Mouse (Mus musculus): ENCODE data around the gene Mybpc3. TPM values are rescaled to one million over a fixed set of nuclear protein-coding genes. Genes with fewer than 3 reads are reported as not detected.
A peak's percentile ranks its signal among the peaks of the same experiment; 100 is the strongest.

The Mybpc3 gene
- 0.11 and 0.29 TPM in 2 replicates for polyA plus RNA-seq (2014; fragmentation: Nextera tagmentation; extraction: Ambion mirVana)

- no peak for ATAC-seq (ENCODE audit: insufficient number of reproducible peaks, low FRiP score, low TSS enrichment, low read depth)
- Histone ChIP-seq H3K4me1 (ENCODE audit: control insufficient read depth, insufficient read depth, low read length) (no peaks in the 10 kb centered on the region), H3K36me3 (ENCODE audit: control insufficient read depth, insufficient read depth, low read length) (no peaks in the 10 kb centered on the region), H3K9ac (ENCODE audit: low read length) (no peak within 1 kb of the TSS), H3K9me3 (ENCODE audit: control insufficient read depth, low read length) (no peaks in the 10 kb centered on the region), H3K4me2 (ENCODE audit: low read depth, severe bottlenecking) (no peak within 1 kb of the TSS), H3K4me3 (ENCODE audit: low read depth, low read length) (no peak within 1 kb of the TSS), H3K27ac (replicated peaks; ENCODE audit: low read depth, low read length) (no peak within 1 kb of the TSS), H3K27me3 (ENCODE audit: control insufficient read depth, insufficient read depth, low read length) (no peaks in the 10 kb centered on the region; the same call in 1 of the 2 replicates)
- 84% methylated on average over 11 of the region's 11 CpGs for WGBS
- no peak for DNase-seq (ENCODE audit: low spot score)
Observed at GRCm38 (mm10) chr2:91117585-91118275, at the start of gene Mybpc3. TSS of gene Mybpc3 (plus strand) at chr2:91118144.

DNA sequence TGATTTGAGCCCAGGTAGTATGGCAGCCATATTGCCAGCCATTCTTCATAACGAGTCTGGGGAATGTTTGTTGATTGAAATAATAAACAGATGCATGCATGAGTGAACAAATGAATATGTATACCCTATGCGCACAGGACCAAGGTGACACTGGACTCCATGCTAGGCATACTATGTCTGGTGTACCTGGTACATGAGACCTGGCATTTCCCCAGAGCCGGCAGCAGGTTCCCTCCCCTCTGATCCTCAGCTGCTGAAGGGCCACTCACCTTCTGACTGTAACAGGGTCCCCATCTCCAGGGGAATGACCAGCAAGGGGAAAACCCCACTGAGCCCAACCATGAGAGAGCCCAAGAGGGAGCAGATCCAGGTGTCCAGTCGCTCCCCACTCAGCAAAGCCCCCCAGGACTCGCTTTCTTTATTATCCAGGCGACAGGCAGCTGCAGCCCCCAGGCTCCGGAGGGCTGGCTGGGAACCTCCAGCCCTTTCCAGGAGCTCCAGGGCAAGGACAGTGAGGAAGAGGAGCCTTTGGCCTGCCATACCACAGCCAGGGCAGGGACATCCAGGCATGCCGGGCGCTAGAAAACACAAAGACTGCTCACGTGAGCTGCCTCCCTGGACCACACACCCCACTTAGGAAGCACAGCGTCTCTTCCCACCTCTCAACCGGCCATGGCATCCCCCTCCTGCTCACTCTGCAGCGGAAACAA lies 49.6 kb upstream of the Mybpc3 start:
- no peaks in the 10 kb centered on the region for H3K27me3 ChIP-seq (ENCODE audit: control insufficient read depth, insufficient read depth, low read length)
- H3K4me2 ChIP-seq (ENCODE audit: low read depth, severe bottlenecking) = peak overlapping the region; percentile 88; the same call in 1 of the 2 replicates
- H3K4me3 ChIP-seq (ENCODE audit: low read depth, low read length) = peak overlapping the region; percentile 58; the same call in 1 of the 2 replicates
- WGBS = 58% methylated on average over 13 of the region's 13 CpGs
- no peak overlapping the region for H3K27ac ChIP-seq (replicated peaks; ENCODE audit: low read depth, low read length)
- H3K9me3 ChIP-seq (ENCODE audit: control insufficient read depth, low read length) = no peaks in the 10 kb centered on the region
- peaks cover 13% of the 10 kb centered on the region for H3K36me3 ChIP-seq (ENCODE audit: control insufficient read depth, insufficient read depth, low read length)
- ATAC-seq (ENCODE audit: insufficient number of reproducible peaks, low FRiP score, low TSS enrichment, low read depth) = no peak
- DNase-seq (ENCODE audit: low spot score) = no peak
- 0 out of 2 replicates have a peak overlapping the region, but pooled peaks have one; percentile 38 for H3K9ac ChIP-seq (ENCODE audit: low read length)
- H3K4me1 ChIP-seq (ENCODE audit: control insufficient read depth, insufficient read depth, low read length) = peaks cover 15% of the 10 kb centered on the region

GRCm38 (mm10) chr2:91068872-91069165 lies 49.1 kb upstream of the Mybpc3 start:
- DNase-seq (ENCODE audit: low spot score) (no peak), ATAC-seq (ENCODE audit: insufficient number of reproducible peaks, low FRiP score, low TSS enrichment, low read depth) (no peak)
- H3K27me3 ChIP-seq (ENCODE audit: control insufficient read depth, insufficient read depth, low read length) = no peaks in the 10 kb centered on the region
- 48% methylated on average over 6 of the region's 6 CpGs for WGBS
- peak overlapping the region; percentile 88 for H3K4me2 ChIP-seq (ENCODE audit: low read depth, severe bottlenecking)
- H3K36me3 ChIP-seq (ENCODE audit: control insufficient read depth, insufficient read depth, low read length) = peaks cover 11% of the 10 kb centered on the region
- H3K9ac ChIP-seq (ENCODE audit: low read length) = 0 out of 2 replicates have a peak overlapping the region, but pooled peaks have one; percentile 38
- H3K4me3 ChIP-seq (ENCODE audit: low read depth, low read length) = peak overlapping the region; percentile 58; the same call in 1 of the 2 replicates
- H3K4me1 ChIP-seq (ENCODE audit: control insufficient read depth, insufficient read depth, low read length) = peaks cover 15% of the 10 kb centered on the region
- no peaks in the 10 kb centered on the region for H3K9me3 ChIP-seq (ENCODE audit: control insufficient read depth, low read length)
- no peak overlapping the region for H3K27ac ChIP-seq (replicated peaks; ENCODE audit: low read depth, low read length)

DNA sequence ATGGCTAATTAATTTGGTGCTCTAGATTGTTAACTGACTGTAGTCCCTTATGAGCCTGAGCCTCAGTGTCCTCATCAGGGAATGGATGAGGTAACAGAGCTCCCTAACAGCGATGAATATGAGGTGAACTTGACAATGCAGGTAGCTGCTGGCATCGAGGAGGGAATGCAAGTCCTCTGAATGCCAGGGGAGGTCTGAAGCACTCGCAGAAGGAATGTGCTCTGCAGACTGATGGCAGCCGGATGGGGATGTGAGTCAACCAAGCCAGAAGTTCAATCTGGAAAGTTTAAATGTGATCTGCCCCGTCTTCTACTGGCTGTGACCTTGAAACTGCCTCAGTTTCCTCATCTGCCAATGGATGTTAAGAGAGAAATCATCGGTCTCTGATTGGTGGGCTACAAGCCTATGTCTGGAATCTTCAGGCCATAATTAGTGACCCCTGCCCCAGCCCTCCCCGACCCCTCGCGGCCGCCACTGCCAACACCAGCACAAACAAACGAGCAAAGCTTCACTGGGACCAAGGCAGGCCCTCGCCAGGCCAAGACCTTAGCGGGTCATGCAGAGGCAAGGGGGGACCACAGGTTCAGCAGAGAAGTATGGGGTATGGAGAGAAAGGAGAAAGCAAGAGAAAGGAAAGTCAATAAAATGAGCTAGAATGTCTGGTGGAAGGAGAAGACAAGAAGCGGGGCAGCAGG lies 48.5 kb upstream of the Mybpc3 start:
- WGBS = 10% methylated on average over 14 of the region's 14 CpGs
- Histone ChIP-seq H3K9me3 (ENCODE audit: control insufficient read depth, low read length) (no peaks in the 10 kb centered on the region), H3K27me3 (ENCODE audit: control insufficient read depth, insufficient read depth, low read length) (no peaks in the 10 kb centered on the region), H3K4me2 (ENCODE audit: low read depth, severe bottlenecking) (peak overlapping the region; percentile 88), H3K27ac (replicated peaks; ENCODE audit: low read depth, low read length) (peak overlapping the region; percentile 68; the same call in 1 of the 2 replicates), H3K9ac (ENCODE audit: low read length) (peak overlapping the region; percentile 63), H3K4me1 (ENCODE audit: control insufficient read depth, insufficient read depth, low read length) (peaks cover 15% of the 10 kb centered on the region), H3K36me3 (ENCODE audit: control insufficient read depth, insufficient read depth, low read length) (peaks cover 5% of the 10 kb centered on the region), H3K4me3 (ENCODE audit: low read depth, low read length) (peak overlapping the region; percentile 58)
- DNase-seq (ENCODE audit: low spot score) (peak; percentile 43), ATAC-seq (ENCODE audit: insufficient number of reproducible peaks, low FRiP score, low TSS enrichment, low read depth) (no peak)

DNA sequence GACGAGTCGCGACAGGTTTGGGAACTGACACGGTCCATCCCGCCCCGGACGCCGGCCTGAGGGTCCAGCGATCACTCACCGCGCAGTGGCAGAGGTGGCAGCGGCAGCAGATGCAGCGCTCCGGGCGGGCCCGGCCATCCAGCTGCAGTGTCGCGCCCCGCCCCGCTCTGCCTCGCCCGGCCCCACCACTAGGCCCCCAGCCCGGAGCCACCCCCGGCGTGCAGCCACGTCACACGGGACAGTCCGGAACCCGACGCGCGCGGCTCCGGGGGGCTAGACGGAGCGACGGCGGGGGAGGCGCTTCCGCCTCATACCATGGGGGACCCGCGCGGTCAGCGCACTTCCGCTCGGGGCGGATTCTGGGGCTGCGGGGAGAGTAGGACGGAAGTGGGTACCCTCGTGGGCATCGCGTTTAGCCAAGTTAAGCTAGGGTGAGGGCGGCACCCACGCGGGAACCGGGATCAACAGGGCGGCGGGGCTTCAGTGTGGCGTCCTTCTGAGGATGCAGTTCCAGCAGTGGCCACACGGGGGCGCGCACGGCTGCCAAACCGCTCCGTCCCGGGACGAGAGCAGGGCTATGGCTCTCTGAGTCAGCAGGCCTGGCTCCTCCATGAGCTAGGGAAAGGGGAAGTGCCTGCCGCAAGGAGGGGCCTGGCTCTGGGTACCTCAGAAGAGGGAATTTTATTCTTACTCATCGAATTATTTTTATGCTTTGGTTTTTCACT lies 47.7 kb upstream of the Mybpc3 start, which contains the start of gene Slc39a13:
TSS of gene Slc39a13 (minus strand) at position 342 of the 725 bp plus-strand sequence.
- peaks cover 4% of the 10 kb centered on the region for H3K36me3 ChIP-seq (ENCODE audit: control insufficient read depth, insufficient read depth, low read length)
- WGBS = under 1% methylated on average over 56 of the region's 69 CpGs
- peaks cover 15% of the 10 kb centered on the region for H3K4me1 ChIP-seq (ENCODE audit: control insufficient read depth, insufficient read depth, low read length)
- H3K4me2 ChIP-seq (ENCODE audit: low read depth, severe bottlenecking) = peak within 1 kb of the TSS; percentile 88
- no peaks in the 10 kb centered on the region for H3K9me3 ChIP-seq (ENCODE audit: control insufficient read depth, low read length)
- H3K27me3 ChIP-seq (ENCODE audit: control insufficient read depth, insufficient read depth, low read length) = no peaks in the 10 kb centered on the region
- peak; percentile 98 for DNase-seq (ENCODE audit: low spot score)
- H3K9ac ChIP-seq (ENCODE audit: low read length) = peak within 1 kb of the TSS; percentile 63
- ATAC-seq (ENCODE audit: insufficient number of reproducible peaks, low FRiP score, low TSS enrichment, low read depth) = peak; percentile 93
- H3K27ac ChIP-seq (replicated peaks; ENCODE audit: low read depth, low read length) = peak within 1 kb of the TSS; percentile 68
- H3K4me3 ChIP-seq (ENCODE audit: low read depth, low read length) = peak within 1 kb of the TSS; percentile 58

- Histone ChIP-seq H3K9ac (ENCODE audit: low read length) (peak overlapping the region; percentile 63), H3K27ac (replicated peaks; ENCODE audit: low read depth, low read length) (peak overlapping the region; percentile 68), H3K4me2 (ENCODE audit: low read depth, severe bottlenecking) (peak overlapping the region; percentile 88), H3K36me3 (ENCODE audit: control insufficient read depth, insufficient read depth, low read length) (peaks cover 4% of the 10 kb centered on the region), H3K4me3 (ENCODE audit: low read depth, low read length) (peak overlapping the region; percentile 58; the same call in 1 of the 2 replicates), H3K4me1 (ENCODE audit: control insufficient read depth, insufficient read depth, low read length) (peaks cover 15% of the 10 kb centered on the region), H3K27me3 (ENCODE audit: control insufficient read depth, insufficient read depth, low read length) (no peaks in the 10 kb centered on the region), H3K9me3 (ENCODE audit: control insufficient read depth, low read length) (no peaks in the 10 kb centered on the region)
- 81% methylated on average over 10 of the region's 10 CpGs for WGBS
- ATAC-seq (ENCODE audit: insufficient number of reproducible peaks, low FRiP score, low TSS enrichment, low read depth) (peak; percentile 12; the same call in 1 of the 2 replicates), DNase-seq (ENCODE audit: low spot score) (peak; percentile 32)
Observed at GRCm38 (mm10) chr2:91071059-91071458, 46.9 kb upstream of the Mybpc3 start.

DNA sequence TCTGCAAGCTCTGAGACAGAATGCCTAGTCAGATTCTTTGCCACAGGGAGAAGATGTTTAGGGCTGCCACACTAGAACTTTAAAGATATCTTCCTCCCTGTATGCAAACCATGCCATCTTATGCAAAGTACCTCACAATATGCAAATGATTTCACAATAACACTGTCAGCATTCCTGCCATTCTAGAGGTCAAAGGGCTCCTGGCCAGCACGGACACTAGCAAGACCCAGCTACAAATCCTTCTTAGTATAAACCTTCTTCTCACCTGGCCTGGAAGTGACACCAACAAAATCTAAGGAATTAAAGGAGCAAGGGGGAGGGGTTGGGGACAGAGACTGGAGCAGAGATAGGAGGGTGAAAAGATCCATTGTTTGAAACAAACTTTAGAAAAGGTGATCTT lies 45.9 kb upstream of the Mybpc3 start:
- H3K36me3 ChIP-seq (ENCODE audit: control insufficient read depth, insufficient read depth, low read length) = peaks cover 2% of the 10 kb centered on the region
- no peak overlapping the region for H3K9ac ChIP-seq (ENCODE audit: low read length)
- ATAC-seq (ENCODE audit: insufficient number of reproducible peaks, low FRiP score, low TSS enrichment, low read depth) (no peak), DNase-seq (ENCODE audit: low spot score) (no peak)
- no peaks in the 10 kb centered on the region for H3K27me3 ChIP-seq (ENCODE audit: control insufficient read depth, insufficient read depth, low read length)
- no peak overlapping the region for H3K4me2 ChIP-seq (ENCODE audit: low read depth, severe bottlenecking)
- H3K4me3 ChIP-seq (ENCODE audit: low read depth, low read length) = no peak overlapping the region
- no peaks in the 10 kb centered on the region for H3K9me3 ChIP-seq (ENCODE audit: control insufficient read depth, low read length)
- 24% methylated on average over 1 of the region's 1 CpGs for WGBS
- H3K4me1 ChIP-seq (ENCODE audit: control insufficient read depth, insufficient read depth, low read length) = peaks cover 15% of the 10 kb centered on the region
- no peak overlapping the region for H3K27ac ChIP-seq (replicated peaks; ENCODE audit: low read depth, low read length)

DNA sequence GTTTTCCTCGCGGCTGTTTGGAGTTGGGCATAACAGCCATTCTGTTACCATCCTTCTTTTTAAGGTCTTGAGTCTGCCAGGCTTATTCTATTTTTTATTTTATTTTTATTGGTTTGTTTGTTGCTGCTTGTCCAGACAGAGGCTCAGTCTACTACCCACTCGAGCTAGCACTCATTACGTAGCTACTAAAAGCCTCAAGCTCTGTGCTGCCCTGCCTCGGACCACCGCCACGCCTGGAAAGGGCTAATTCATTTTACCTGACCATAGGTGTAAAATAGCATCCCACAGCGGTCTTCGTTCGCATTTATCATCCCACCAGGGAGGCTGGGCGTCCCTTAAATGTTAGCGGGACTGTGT lies 40.0 kb upstream of the Mybpc3 start:
- Histone ChIP-seq H3K9me3 (ENCODE audit: control insufficient read depth, low read length) (no peaks in the 10 kb centered on the region), H3K36me3 (ENCODE audit: control insufficient read depth, insufficient read depth, low read length) (no peaks in the 10 kb centered on the region), H3K4me3 (ENCODE audit: low read depth, low read length) (peak overlapping the region; percentile 42; the same call in 1 of the 2 replicates), H3K9ac (ENCODE audit: low read length) (no peak overlapping the region), H3K27me3 (ENCODE audit: control insufficient read depth, insufficient read depth, low read length) (no peaks in the 10 kb centered on the region), H3K4me1 (ENCODE audit: control insufficient read depth, insufficient read depth, low read length) (no peaks in the 10 kb centered on the region), H3K4me2 (ENCODE audit: low read depth, severe bottlenecking) (peak overlapping the region; percentile 89), H3K27ac (replicated peaks; ENCODE audit: low read depth, low read length) (no peak overlapping the region)
- ATAC-seq (ENCODE audit: insufficient number of reproducible peaks, low FRiP score, low TSS enrichment, low read depth) = no peak
- 15% methylated on average over 12 of the region's 12 CpGs for WGBS
- no peak for DNase-seq (ENCODE audit: low spot score)
